Comparison of ENCODE assay signal across 7 mouse cellular contexts in the genomic region with DNA sequence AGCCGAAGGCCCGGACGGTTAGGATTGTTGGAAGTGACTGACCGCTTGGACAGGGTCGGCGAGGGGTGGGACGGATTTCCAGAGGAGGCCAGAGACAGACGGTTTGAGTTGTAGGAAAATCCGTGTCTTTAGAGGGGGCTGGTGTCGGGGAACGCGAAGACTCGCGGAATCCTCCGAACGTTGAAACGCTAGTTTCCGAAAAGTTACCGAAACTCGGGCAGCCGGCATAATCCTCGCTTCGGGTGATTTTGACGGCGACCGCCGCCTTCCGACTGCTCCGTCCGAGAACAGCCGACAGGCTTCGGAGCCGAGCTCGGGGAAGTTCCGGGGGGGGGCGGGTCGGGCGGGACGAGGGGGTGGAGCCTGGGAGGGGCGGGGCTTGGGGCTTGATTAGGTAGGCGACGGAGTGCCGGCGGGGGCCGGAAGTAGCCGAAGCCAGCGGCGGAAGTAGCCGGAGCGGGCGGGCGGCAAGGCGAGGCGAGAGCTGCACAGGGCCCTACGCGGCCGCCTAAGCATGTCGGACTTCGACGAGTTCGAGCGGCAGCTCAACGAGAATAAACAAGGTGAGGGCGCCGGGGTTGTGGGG. TPM values are rescaled to one million over a fixed set of nuclear protein-coding genes. Genes with fewer than 3 reads are reported as not detected.
DNase-seq lines count a peak whose midpoint lies in the region; ATAC-seq lines count a peak whose summit lies in the region.

Gene U2af2, plus strand, starts transcription at position 370 of the 586 bp plus-strand sequence.

- H3K27me3 ChIP-seq in embryonic facial prominence, embryonic 10.5 days (replicated peaks; ENCODE audit: low read depth, poor library complexity, severe bottlenecking): peaks cover 24% of the 10 kb centered on the region
- peaks cover 13% of the 10 kb centered on the region for H3K27me3 ChIP-seq in intestine, embryonic 16.5 days (replicated peaks; ENCODE audit: control insufficient read depth, insufficient read depth, low read length)
- peaks cover 19% of the 10 kb centered on the region for H3K27me3 ChIP-seq in midbrain, embryonic 11.5 days (ENCODE audit: control insufficient read depth, insufficient read depth, low read length)

- peak within 1 kb of the TSS; percentile 67 for H3K4me3 ChIP-seq in embryonic facial prominence, embryonic 10.5 days
- peak within 1 kb of the TSS; percentile 61 for H3K4me3 ChIP-seq in intestine, embryonic 16.5 days (ENCODE audit: low read length)
- peak within 1 kb of the TSS; percentile 80 for H3K4me3 ChIP-seq in midbrain, embryonic 11.5 days (ENCODE audit: low read depth, low read length)

- peak within 1 kb of the TSS; percentile 97 for H3K9ac ChIP-seq in intestine, embryonic 16.5 days (ENCODE audit: low read depth, low read length)
- H3K9ac ChIP-seq in midbrain, embryonic 11.5 days (ENCODE audit: low read length): peak within 1 kb of the TSS; percentile 93

- intact Hi-C loops in left cerebral cortex, postnatal 4 days (cut with DNase I): no loop called here

- H3K9me3 ChIP-seq in embryonic facial prominence, embryonic 10.5 days: 0 out of 2 replicates have a peak, but pooled peaks cover 2% of the 10 kb centered on the region
- H3K9me3 ChIP-seq in intestine, embryonic 16.5 days (ENCODE audit: control insufficient read depth, low read length): no peaks in the 10 kb centered on the region
- H3K9me3 ChIP-seq in midbrain, embryonic 11.5 days (ENCODE audit: control insufficient read depth, low read length): no peaks in the 10 kb centered on the region

- H3K4me2 ChIP-seq in intestine, embryonic 16.5 days (ENCODE audit: low read depth, low read length): peak within 1 kb of the TSS; percentile 99
- H3K4me2 ChIP-seq in midbrain, embryonic 11.5 days: peak within 1 kb of the TSS; percentile 92

- H3K27ac ChIP-seq in embryonic facial prominence, embryonic 10.5 days (replicated peaks): peak within 1 kb of the TSS; percentile 96
- peak within 1 kb of the TSS; percentile 100 for H3K27ac ChIP-seq in intestine, embryonic 16.5 days (ENCODE audit: low read length)
- peak within 1 kb of the TSS; percentile 99 for H3K27ac ChIP-seq in midbrain, embryonic 11.5 days (ENCODE audit: low read depth, low read length)

- WGBS in embryonic facial prominence, embryonic 10.5 days: 1% methylated on average over 65 of the region's 65 CpGs
- WGBS in intestine, embryonic 16.5 days: under 1% methylated on average over 58 of the region's 65 CpGs
- under 1% methylated on average over 56 of the region's 65 CpGs for WGBS in midbrain, embryonic 11.5 days

- peaks cover 40% of the 10 kb centered on the region for H3K4me1 ChIP-seq in embryonic facial prominence, embryonic 10.5 days
- peaks cover 40% of the 10 kb centered on the region for H3K4me1 ChIP-seq in intestine, embryonic 16.5 days (ENCODE audit: control insufficient read depth, insufficient read depth, low read length)
- peaks cover 25% of the 10 kb centered on the region for H3K4me1 ChIP-seq in midbrain, embryonic 11.5 days (ENCODE audit: control insufficient read depth, insufficient read depth, low read length)

- peak; percentile 97 for DNase-seq in adrenal gland, postnatal 25 days
- peak; percentile 97 for DNase-seq in embryonic facial prominence, embryonic 10.5 days (ENCODE audit: low spot score)
- peak; percentile 97 for DNase-seq in gastrocnemius, postnatal 4 days (ENCODE audit: low spot score in 2 of 2)
- DNase-seq in left cerebral cortex, postnatal 4 days: peak; percentile 97
- DNase-seq in midbrain, embryonic 11.5 days (ENCODE audit: low spot score, missing footprints): no peak
- peak; percentile 92 for DNase-seq in skeletal muscle tissue, adult 2 months (ENCODE audit: low read depth, low spot score)

- H3K36me3 ChIP-seq in embryonic facial prominence, embryonic 10.5 days (replicated peaks): peaks cover 26% of the 10 kb centered on the region
- peaks cover 6% of the 10 kb centered on the region; the same call in 1 of the 2 replicates for H3K36me3 ChIP-seq in intestine, embryonic 16.5 days (ENCODE audit: control insufficient read depth, insufficient read depth, low read length)
- peaks cover 8% of the 10 kb centered on the region; the same call in 1 of the 2 replicates for H3K36me3 ChIP-seq in midbrain, embryonic 11.5 days (ENCODE audit: control insufficient read depth, insufficient read depth, low read length)

- peak; percentile 79 for ATAC-seq in intestine, embryonic 16.5 days
- ATAC-seq in midbrain, embryonic 11.5 days (ENCODE audit: low FRiP score): peak; percentile 83

RNA-seq across cellular contexts. Expression of gene U2af2, which starts in this region (rescaled TPM):
- total RNA-seq in adrenal gland, postnatal 25 days (2021): 191 and 195 TPM in 2 replicates
- polyA plus RNA-seq in embryonic facial prominence, embryonic 10.5 days (2016; fragmentation: Nextera tagmentation; extraction: Ambion mirVana): 182 and 189 TPM in 2 replicates
- 100 to 1,000 TPM; 117 to 127 TPM for total RNA-seq in gastrocnemius, postnatal 4 days (2021)
- 107 and 112 TPM in 2 replicates for polyA plus RNA-seq in intestine, embryonic 16.5 days (2015; fragmentation: Nextera tagmentation; extraction: Ambion mirVana)
- total RNA-seq in left cerebral cortex, postnatal 4 days (2021): 100 to 1,000 TPM; 222 to 229 TPM
- polyA plus RNA-seq in midbrain, embryonic 11.5 days (2014; fragmentation: Nextera tagmentation; extraction: Ambion mirVana): 151 and 159 TPM in 2 replicates
